Mouse (Mus musculus) E14TG2a.4 (cell line): ENCODE data around the gene Slmap.

Experiments used
- CTCF ChIP-seq: conservative IDR thresholded peaks from 2 replicates; pipeline ENCODE4 v1.5.1; 2014; ENCODE audit warnings: low read length
- POU5F1 ChIP-seq: IDR thresholded peaks from 2 replicates; pipeline ENCODE4 v1.6.1; 2014; ENCODE audit warnings: low read length, borderline replicate concordance

DNA sequence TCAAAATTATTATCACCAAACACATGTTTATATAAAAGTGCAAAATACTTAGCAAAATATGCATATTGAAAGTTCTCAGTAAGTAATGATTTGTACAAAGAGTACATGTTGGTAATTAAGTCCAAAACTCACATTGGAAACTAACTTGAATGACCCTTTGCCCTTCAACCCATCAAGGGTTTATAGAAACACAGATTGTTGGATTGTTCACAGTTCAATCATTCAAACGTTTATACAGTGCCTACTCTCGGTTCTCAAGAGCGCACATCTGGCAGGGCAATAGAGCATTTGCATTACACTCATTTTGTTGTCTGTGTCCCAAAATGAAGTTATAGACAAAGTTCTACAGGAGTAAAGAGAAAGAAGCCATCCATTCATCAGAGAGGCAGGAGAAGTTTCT is 8.8 kb downstream of the Slmap start:
- TF ChIP-seq CTCF (no peak), POU5F1 (no peak)
